Mouse (Mus musculus) midbrain, embryonic 15.5 days (tissue): Measurements from ENCODE around the gene Gstp3. TPM values are rescaled to one million over a fixed set of nuclear protein-coding genes. Genes with fewer than 3 reads are reported as not detected.

Experiments
- ATAC-seq: fragments of 200-750 bp; cut with Nextera tagmentation; replicated peaks from 2 replicates; pipeline ENCODE4 v1.8.0; 2017; ENCODE audit warnings: moderate TSS enrichment
- H3K27ac ChIP-seq: fragments of 300-500 bp; sonication (generic); 2 replicates; pipeline ENCODE4 v1.5.1; 2015; ENCODE audit warnings: mild to moderate bottlenecking, inconsistent platforms
- H3K27me3 ChIP-seq: fragments of 300-500 bp; sonication (generic); replicated peaks from 2 replicates; pipeline ENCODE4 v1.6.1; 2015; ENCODE audit warnings: inconsistent platforms
- H3K36me3 ChIP-seq: fragments of 300-500 bp; sonication (generic); replicated peaks from 2 replicates; pipeline ENCODE4 v1.6.1; 2015; ENCODE audit warnings: inconsistent platforms
- H3K4me1 ChIP-seq: fragments of 300-500 bp; sonication (generic); 2 replicates; pipeline ENCODE4 v1.6.1; 2015; ENCODE audit warnings: inconsistent platforms
- H3K4me2 ChIP-seq: fragments of 300-500 bp; sonication (generic); 2 replicates; pipeline ENCODE4 v1.6.1; 2015; ENCODE audit warnings: inconsistent platforms, mild to moderate bottlenecking, moderate library complexity
- H3K4me3 ChIP-seq: fragments of 300-500 bp; sonication (generic); 2 replicates; pipeline ENCODE4 v1.5.1; 2015; ENCODE audit warnings: mild to moderate bottlenecking, inconsistent platforms
- H3K9ac ChIP-seq: fragments of 300-500 bp; sonication (generic); 2 replicates; pipeline ENCODE4 v1.6.1; 2015; ENCODE audit warnings: mild to moderate bottlenecking, inconsistent platforms
- H3K9me3 ChIP-seq: fragments of 300-500 bp; sonication (generic); 2 replicates; pipeline ENCODE4 v1.6.1; 2016; ENCODE audit warnings: inconsistent platforms
- WGBS: fragments of 180-500 bp; shearing (Covaris S2); methylation state at CpG from one replicate; pipeline ENCODE4 v1.1.7; 2015; ENCODE audit warnings: mixed read lengths; 5-methylcytosine and 5-hydroxymethylcytosine counted together
- polyA plus RNA-seq: library from polyadenylated mRNA; unstranded; fragments of >200 nt; fragmentation: Nextera tagmentation; extraction: Ambion mirVana; gene quantifications from 2 replicates; pipeline ENCODE4 v1.2.1, GENCODE M21; 2015

The Gstp3 gene
- polyA plus RNA-seq, 1 experiment from 2014 or later: not detected

DNA sequence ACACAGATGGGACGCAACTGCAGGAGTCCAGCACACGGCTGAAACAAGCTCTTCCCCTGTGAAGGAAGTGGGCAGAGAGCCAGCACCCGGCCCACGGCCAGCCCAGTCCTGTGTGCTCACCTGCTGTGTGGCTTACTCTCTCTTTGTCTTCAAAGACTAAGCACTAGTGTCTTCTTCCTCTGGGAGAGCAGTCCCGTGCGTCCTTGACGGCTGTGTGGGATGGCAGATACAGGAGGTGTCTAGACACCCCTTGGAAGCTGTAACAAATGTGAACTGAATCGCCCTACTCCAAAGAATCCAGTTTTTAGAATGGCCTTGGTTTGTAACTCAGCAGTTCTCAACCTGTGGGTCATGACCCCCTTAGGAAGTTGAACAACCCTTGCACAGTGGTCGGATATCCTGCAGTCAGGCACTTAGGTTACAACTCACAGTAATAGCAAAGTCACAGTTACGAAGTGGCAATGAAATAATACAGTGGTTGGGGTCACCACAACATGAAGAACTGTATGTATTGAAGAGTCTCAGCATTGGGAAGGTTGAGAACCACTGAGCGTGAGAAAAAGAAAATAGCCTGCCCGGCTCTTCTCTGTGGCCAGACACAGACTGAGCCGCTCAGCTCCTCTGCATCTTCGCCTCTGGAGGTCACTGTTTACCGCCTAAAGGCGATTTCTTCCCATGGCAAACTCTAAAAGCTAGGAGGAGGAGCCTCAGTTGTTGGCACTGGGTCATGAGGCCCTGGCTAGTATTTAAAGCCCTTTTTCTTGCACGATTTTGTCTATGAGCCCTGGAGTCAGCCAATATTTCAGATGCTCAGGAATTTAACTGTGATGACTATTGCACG, 40.4 kb downstream of the Gstp3 start:
- no peak overlapping the region for H3K27ac ChIP-seq
- H3K4me3 ChIP-seq: no peak overlapping the region
- no peak overlapping the region for H3K9ac ChIP-seq
- 0 out of 2 replicates have a peak, but pooled peaks cover 5% of the 10 kb centered on the region for H3K4me1 ChIP-seq
- 27% methylated on average over 18 of the region's 18 CpGs for WGBS
- ATAC-seq: peak; percentile 75
- H3K36me3 ChIP-seq: no peaks in the 10 kb centered on the region
- no peaks in the 10 kb centered on the region for H3K9me3 ChIP-seq
- 0 out of 2 replicates have a peak, but pooled peaks cover 4% of the 10 kb centered on the region for H3K27me3 ChIP-seq
- no peak overlapping the region for H3K4me2 ChIP-seq

DNA sequence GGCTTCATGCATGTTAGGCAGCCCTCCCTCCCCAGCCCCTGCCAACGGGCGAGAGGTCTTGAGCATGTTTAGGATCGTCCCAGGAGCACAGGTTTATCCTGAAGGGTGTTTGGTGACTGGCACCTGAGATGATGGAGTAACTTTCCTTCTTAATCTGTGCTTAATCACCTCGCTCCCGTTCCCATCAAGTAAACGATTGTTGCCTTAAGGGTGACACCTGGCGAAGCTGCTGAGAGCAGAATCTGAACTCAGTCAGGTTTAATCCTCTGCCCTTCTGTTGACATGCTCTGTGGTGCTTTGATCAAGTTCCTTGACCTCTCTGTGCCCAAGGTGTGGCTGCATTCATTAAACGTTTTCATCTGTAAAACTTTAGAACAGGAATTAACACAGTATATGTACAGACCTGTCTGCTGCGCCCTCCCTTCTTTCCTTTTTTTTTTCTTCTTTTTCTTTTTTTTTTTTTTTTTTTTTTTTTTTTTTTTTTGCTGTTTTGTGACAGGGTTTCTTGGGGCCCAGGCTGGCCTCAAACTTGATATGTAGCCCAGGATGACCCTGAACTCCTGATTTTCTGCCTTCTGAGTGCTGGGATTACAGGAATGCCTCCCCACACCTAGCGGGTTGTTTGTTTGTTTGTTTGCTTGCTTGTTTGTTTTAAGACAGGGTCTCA, 41.3 kb downstream of the Gstp3 start:
- no peak overlapping the region for H3K9ac ChIP-seq
- H3K27me3 ChIP-seq: 0 out of 2 replicates have a peak, but pooled peaks cover 4% of the 10 kb centered on the region
- H3K4me2 ChIP-seq: no peak overlapping the region
- H3K4me1 ChIP-seq: peaks cover 5% of the 10 kb centered on the region; the same call in 1 of the 2 replicates
- no peaks in the 10 kb centered on the region for H3K9me3 ChIP-seq
- no peaks in the 10 kb centered on the region for H3K36me3 ChIP-seq
- WGBS: 68% methylated on average over 10 of the region's 10 CpGs
- H3K4me3 ChIP-seq: no peak overlapping the region
- no peak overlapping the region for H3K27ac ChIP-seq
- no peak for ATAC-seq

DNA sequence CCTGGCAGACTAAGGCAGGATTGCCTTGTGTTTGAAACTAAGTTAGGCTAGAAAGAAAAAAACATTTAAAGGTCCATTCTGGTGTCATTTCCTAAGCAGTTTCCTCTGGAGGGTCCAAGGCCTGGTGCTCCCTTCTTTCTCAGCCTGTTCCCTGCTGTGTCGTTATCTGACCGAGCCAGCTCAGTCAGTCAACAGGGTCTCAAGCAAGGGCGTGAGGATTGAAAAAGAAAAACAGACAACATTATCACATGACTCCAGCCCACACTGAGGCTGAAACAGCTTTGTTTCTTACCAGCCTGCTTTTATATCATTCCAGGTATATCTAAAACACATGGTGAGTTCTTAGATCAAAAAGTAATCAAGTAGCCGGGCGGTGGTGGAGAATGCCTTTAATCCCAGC, 43.7 kb downstream of the Gstp3 start:
- H3K27ac ChIP-seq: no peak overlapping the region
- H3K9me3 ChIP-seq: no peaks in the 10 kb centered on the region
- 0 out of 2 replicates have a peak, but pooled peaks cover 4% of the 10 kb centered on the region for H3K27me3 ChIP-seq
- no peak overlapping the region for H3K4me3 ChIP-seq
- peaks cover 19% of the 10 kb centered on the region for H3K4me1 ChIP-seq
- no peaks in the 10 kb centered on the region for H3K36me3 ChIP-seq
- H3K9ac ChIP-seq: no peak overlapping the region
- WGBS: 61% methylated on average over 5 of the region's 5 CpGs
- ATAC-seq: no peak
- H3K4me2 ChIP-seq: no peak overlapping the region

DNA sequence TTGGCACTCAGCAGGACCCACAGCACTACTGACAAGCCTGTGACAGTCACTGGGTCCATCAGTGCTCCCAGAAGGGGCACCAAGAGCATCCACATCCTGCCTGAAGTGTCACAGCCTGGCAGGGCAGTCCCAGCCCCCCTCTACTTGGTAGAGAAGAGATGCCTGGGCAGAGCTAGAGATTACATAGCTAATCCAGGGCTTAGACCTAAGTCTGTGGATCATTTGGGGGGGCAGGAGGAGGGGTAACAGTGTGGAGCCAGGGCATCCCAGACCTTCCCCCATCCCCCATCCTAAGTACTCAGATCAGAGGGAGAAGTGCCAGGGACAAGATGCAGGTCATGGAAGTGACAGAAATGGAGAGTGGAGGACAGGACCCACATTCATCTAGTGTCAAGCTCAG, 44.6 kb downstream of the Gstp3 start:
- peaks cover 7% of the 10 kb centered on the region; the same call in 1 of the 2 replicates for H3K36me3 ChIP-seq
- no peak overlapping the region for H3K9ac ChIP-seq
- H3K4me1 ChIP-seq: peaks cover 19% of the 10 kb centered on the region
- no peak for ATAC-seq
- H3K4me2 ChIP-seq: no peak overlapping the region
- 0 out of 2 replicates have a peak, but pooled peaks cover 4% of the 10 kb centered on the region for H3K27me3 ChIP-seq
- H3K9me3 ChIP-seq: no peaks in the 10 kb centered on the region
- no peak overlapping the region for H3K27ac ChIP-seq
- no peak overlapping the region for H3K4me3 ChIP-seq

DNA sequence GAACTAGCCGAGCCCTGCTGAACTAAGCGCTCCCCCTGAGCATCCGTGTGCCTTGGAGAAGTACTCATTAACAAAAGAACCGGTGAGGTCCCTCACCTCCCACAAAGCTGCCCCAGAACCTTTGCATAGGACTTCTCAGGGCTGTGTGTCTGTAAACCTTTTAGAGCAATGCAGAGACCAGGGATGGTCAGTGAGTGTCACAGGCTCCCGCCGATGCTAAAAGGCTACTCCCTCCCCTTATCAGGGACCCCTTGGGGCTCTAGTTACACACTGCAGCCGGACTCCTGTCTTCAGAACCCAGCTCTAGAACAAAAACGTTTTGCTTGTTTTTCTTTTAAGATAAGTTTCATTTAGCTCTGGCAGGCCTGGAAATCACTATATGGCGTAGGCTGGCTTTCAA, 46.3 kb downstream of the Gstp3 start:
- Histone ChIP-seq H3K27me3 (no peaks in the 10 kb centered on the region), H3K36me3 (peaks cover 14% of the 10 kb centered on the region; the same call in 1 of the 2 replicates), H3K9ac (no peak overlapping the region), H3K9me3 (no peaks in the 10 kb centered on the region), H3K4me2 (peak overlapping the region; percentile 42), H3K4me1 (peaks cover 14% of the 10 kb centered on the region), H3K27ac (no peak overlapping the region), H3K4me3 (peak overlapping the region; percentile 91)
- WGBS: 24% methylated on average over 9 of the region's 9 CpGs
- no peak for ATAC-seq

DNA sequence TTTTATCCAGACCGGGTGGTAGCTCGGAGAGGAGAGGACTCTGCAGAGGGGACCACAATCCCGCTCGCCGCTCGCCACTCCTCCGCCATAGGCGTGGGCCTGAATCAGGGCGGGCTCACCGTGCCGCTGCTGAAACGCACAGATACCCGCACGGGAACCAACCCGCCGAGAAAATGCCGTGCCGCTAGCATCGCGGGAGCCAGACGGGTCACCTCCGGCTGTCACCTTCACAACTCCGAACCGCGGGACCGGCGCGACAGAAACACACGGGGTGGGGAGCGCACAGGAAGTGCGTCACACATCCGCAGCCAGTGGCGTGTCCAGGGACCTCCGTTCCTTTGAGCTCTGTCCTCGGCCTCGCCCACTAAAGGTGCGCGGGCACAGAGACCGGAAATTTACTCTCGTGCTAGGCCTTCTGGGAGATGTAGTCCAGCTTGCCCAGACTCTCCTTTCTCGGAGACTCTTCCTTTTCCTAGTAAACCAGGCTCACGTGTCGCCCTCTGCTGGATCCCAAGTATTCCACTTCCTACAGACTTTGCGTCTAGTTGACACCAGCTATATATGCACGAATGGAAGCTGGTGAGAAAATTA, 46.8 kb downstream of the Gstp3 start, which contains the start of gene Ndufv1:
Gene Ndufv1 (minus strand): TSS at position 375 of the 591 bp plus-strand sequence.
- Histone ChIP-seq H3K9ac (peak within 1 kb of the TSS; percentile 91), H3K27me3 (no peaks in the 10 kb centered on the region), H3K36me3 (peaks cover 18% of the 10 kb centered on the region; the same call in 1 of the 2 replicates), H3K4me2 (peak within 1 kb of the TSS; percentile 60), H3K4me3 (peak within 1 kb of the TSS; percentile 91), H3K27ac (peak within 1 kb of the TSS; percentile 83), H3K4me1 (peaks cover 14% of the 10 kb centered on the region), H3K9me3 (no peaks in the 10 kb centered on the region)
- peak; percentile 99 for ATAC-seq
- under 1% methylated on average over 45 of the region's 45 CpGs for WGBS

DNA sequence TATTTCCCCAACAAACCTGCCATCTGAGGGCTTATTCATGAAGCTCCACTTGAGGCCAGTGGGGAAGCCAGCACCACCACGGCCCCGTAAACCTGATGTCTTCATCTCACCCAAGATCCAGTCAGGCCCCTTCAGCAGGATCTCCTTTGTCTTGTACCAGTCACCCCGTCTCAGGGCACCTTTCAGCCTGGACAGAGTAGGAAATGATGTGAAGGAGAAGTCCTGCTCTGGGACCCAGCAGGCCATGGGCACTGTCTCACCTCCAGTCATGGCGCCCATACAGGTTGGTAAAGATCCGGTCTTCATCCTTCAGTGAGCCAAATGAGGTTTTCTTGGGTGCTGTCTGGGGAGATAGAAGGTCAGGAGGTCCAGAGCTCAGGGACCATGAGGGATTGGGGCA, 48.3 kb downstream of the Gstp3 start:
- Histone ChIP-seq H3K9ac (no peak overlapping the region), H3K27me3 (no peaks in the 10 kb centered on the region), H3K4me3 (no peak overlapping the region), H3K27ac (no peak overlapping the region), H3K4me2 (no peak overlapping the region), H3K36me3 (peaks cover 30% of the 10 kb centered on the region; the same call in 1 of the 2 replicates), H3K4me1 (peaks cover 14% of the 10 kb centered on the region), H3K9me3 (no peaks in the 10 kb centered on the region)
- WGBS: 92% methylated on average over 5 of the region's 5 CpGs
- ATAC-seq: no peak

Other genes starting within 250 kb of the Gstp3 start
- gene Chka, start 207.8 kb downstream of the Gstp3 start, polyA plus RNA-seq: 65.6 and 66.3 TPM in 2 replicates
- 12.7 and 14.6 TPM in 2 replicates for gene Tcirg1, start 152.4 kb downstream of the Gstp3 start, polyA plus RNA-seq
- gene Ndufs8, start 146.8 kb downstream of the Gstp3 start, polyA plus RNA-seq: 246 and 258 TPM in 2 replicates
- 1.9 TPM in 2 replicates for gene Aldh3b1, start 129.8 kb downstream of the Gstp3 start, polyA plus RNA-seq
- 11.7 and 11.8 TPM in 2 replicates for gene Unc93b1, start 124.4 kb downstream of the Gstp3 start, polyA plus RNA-seq
- gene Aldh3b3, start 100.9 kb downstream of the Gstp3 start, polyA plus RNA-seq: not detected in 2 replicates
- gene Aldh3b2, start 87.2 kb downstream of the Gstp3 start, polyA plus RNA-seq: 0.43 and 0.67 TPM in 2 replicates
- gene Acy3, start 73.0 kb downstream of the Gstp3 start, polyA plus RNA-seq: 1.7 and 2.2 TPM in 2 replicates
- gene Tbx10, start 66.8 kb downstream of the Gstp3 start, polyA plus RNA-seq: not detected in 2 replicates
- gene Nudt8, start 59.0 kb downstream of the Gstp3 start, polyA plus RNA-seq: 30.6 and 33.4 TPM in 2 replicates
- 6.5 and 8.3 TPM in 2 replicates for gene Gm49405, start 58.9 kb downstream of the Gstp3 start, polyA plus RNA-seq
- 8.4 and 12.1 TPM in 2 replicates for gene Doc2g, start 56.3 kb downstream of the Gstp3 start, polyA plus RNA-seq
- gene Ndufv1, start 46.8 kb downstream of the Gstp3 start, polyA plus RNA-seq: 229 and 239 TPM in 2 replicates
- gene Gstp1, start 21.6 kb downstream of the Gstp3 start, polyA plus RNA-seq: 513 and 520 TPM in 2 replicates
- gene Gstp2, start 13.5 kb downstream of the Gstp3 start, polyA plus RNA-seq: 2.7 and 5.6 TPM in 2 replicates
- 0.22 TPM in 1 of 2 replicates, not detected in the other for gene Cabp2, start 22.0 kb upstream of the Gstp3 start, polyA plus RNA-seq
- gene Cdk2ap2, start 37.6 kb upstream of the Gstp3 start, polyA plus RNA-seq: 92.3 and 92.9 TPM in 2 replicates
- gene Pitpnm1, start 40.4 kb upstream of the Gstp3 start, polyA plus RNA-seq: 97.7 and 102 TPM in 2 replicates
- gene Aip, start 66.3 kb upstream of the Gstp3 start, polyA plus RNA-seq: 99.5 and 101 TPM in 2 replicates
- gene Gpr152, start 80.2 kb upstream of the Gstp3 start, polyA plus RNA-seq: 0.04 TPM in 1 of 2 replicates, not detected in the other
- gene Cabp4, start 84.5 kb upstream of the Gstp3 start, polyA plus RNA-seq: 0.22 and 0.28 TPM in 2 replicates
- gene Coro1b, start 89.0 kb upstream of the Gstp3 start, polyA plus RNA-seq: 127 and 139 TPM in 2 replicates
- gene Ptprcap, start 94.0 kb upstream of the Gstp3 start, polyA plus RNA-seq: 0.26 and 0.96 TPM in 2 replicates
- 60.1 and 60.7 TPM in 2 replicates for gene Rps6kb2, start 103.8 kb upstream of the Gstp3 start, polyA plus RNA-seq
- 5.9 and 6.9 TPM in 2 replicates for gene Carns1, start 115.9 kb upstream of the Gstp3 start, polyA plus RNA-seq
- gene Tbc1d10c, start 131.7 kb upstream of the Gstp3 start, polyA plus RNA-seq: 0.38 and 0.93 TPM in 2 replicates
- 537 and 571 TPM in 2 replicates for gene Ppp1ca, start 132.5 kb upstream of the Gstp3 start, polyA plus RNA-seq
- 23.7 and 24.9 TPM in 2 replicates for gene Rad9a, start 142.1 kb upstream of the Gstp3 start, polyA plus RNA-seq
- gene Clcf1, start 154.7 kb upstream of the Gstp3 start, polyA plus RNA-seq: 0.79 and 0.88 TPM in 2 replicates
- gene AC109138.7, start 154.8 kb upstream of the Gstp3 start, polyA plus RNA-seq: not detected in 2 replicates
- 20.4 and 20.6 TPM in 2 replicates for gene Pold4, start 172.3 kb upstream of the Gstp3 start, polyA plus RNA-seq
- gene Ssh3, start 209.6 kb upstream of the Gstp3 start, polyA plus RNA-seq: 12.2 and 16.2 TPM in 2 replicates
- 53.9 and 57.1 TPM in 2 replicates for gene Ankrd13d, start 223.6 kb upstream of the Gstp3 start, polyA plus RNA-seq
- gene Grk2, start 246.7 kb upstream of the Gstp3 start, polyA plus RNA-seq: 28.2 and 29.6 TPM in 2 replicates